Mouse (Mus musculus) kidney, postnatal 36 days (tissue): ENCODE measurements around the gene Mnt.

Experiments used
- DNase-seq, 2 experiments: peaks; one replicate each; pipeline ENCODE4 v3.0.0; 2021 to 2022; ENCODE audit warnings: mixed read lengths in 2 of 2

The Mnt gene

GRCm38 (mm10) chr11:74850998-74851661 is 20.4 kb downstream of the Mnt start:
- peak; percentile 78 to 79 for DNase-seq

DNA sequence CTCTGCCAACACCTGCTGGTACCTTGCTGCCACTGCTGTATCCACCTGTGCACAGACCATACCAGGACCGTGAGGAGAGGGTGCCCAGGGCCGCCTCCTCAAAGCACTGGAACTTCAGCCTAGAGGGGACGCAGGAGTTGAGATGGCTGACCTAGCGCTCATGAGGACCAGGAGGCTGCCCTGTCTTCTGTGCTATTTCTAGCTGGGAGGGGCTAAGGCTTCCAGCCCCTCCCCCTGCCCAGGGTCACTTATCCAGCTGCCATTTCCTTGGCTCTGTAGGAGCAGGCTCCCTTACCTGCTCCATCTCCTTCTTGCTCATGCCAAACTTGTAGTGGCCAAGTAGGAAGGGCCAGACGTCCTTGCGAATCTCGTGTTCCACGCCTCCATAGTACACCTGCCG is 27.0 kb downstream of the Mnt start:
- DNase-seq: no peak

GRCm38 (mm10) chr11:74862129-74862528 is 31.4 kb downstream of the Mnt start:
- DNase-seq: no peak

DNA sequence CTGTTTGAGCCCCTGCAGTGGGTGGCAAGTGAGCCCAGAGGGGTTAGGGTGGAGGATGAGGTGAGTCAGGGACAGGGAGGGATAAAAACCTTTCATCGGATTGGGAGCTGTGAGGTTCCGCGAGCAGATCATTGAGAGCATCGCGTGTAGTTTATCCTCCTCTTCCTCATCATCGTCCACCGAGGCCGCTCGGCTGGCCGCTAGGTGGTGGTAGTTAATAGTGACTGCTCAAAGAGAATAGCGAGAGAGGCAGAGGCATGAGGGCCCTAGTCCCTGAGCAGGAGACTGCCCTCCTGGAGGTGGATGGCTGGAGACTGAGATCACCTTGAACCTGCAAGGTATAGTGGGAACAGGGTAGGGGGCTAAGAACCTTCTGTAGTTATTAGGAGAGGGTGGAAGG is 32.8 kb downstream of the Mnt start:
- DNase-seq: peak in 1 of 2 experiments; percentile 67

- DNase-seq: no peak
Measured at GRCm38 (mm10) chr11:74864421-74864820, 33.7 kb downstream of the Mnt start.

GRCm38 (mm10) chr11:74865252-74865651 is 34.5 kb downstream of the Mnt start:
- DNase-seq: no peak

DNA sequence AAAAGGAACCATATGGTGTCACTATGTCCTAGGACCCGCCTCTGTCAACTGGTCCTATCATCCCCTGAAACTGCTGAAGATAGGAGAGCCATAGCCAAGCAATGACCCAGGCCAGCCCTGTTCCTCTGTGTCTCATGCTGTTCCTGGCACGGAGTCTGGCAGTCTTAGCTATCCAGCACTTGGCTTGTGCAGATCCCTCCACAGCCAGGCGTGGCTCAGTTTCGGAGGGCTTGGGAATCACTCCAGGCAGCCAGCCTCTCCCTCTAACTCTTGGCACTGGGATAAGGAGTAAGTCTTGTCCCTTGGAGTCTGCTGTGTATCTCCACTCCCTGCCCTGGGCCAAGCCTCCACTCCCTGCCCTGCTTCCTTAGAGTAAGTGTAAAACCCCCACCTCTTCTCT is 35.9 kb downstream of the Mnt start:
- peak in 1 of 2 experiments; percentile 29 for DNase-seq

DNA sequence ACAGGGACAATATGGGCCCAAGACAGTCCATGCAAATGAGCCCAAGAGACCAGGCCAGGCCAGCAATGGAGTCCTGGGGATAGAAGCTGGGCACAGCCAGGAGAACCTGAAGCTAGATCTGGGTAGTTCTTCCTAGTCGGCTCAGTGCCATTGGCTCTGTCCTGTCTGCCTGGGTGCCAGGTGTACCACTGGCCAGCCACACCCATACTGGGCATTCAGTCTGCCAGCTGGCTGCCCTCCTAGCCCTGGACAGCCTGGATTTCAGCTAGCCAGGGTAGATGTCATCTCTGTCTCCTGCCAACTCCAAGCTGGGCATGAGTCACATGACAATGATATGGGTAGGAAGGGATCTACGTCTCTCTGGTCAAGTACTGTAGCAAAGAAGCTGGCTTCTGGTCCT is 36.5 kb downstream of the Mnt start:
- DNase-seq: peak; percentile 74 to 82

GRCm38 (mm10) chr11:74868046-74868760 is 37.5 kb downstream of the Mnt start:
- DNase-seq: no peak

GRCm38 (mm10) chr11:74869603-74870002 is 38.9 kb downstream of the Mnt start:
- DNase-seq: no peak

GRCm38 (mm10) chr11:74870544-74870943 is 39.8 kb downstream of the Mnt start:
- no peak for DNase-seq

- no peak for DNase-seq
Measured at GRCm38 (mm10) chr11:74870991-74871622, 40.4 kb downstream of the Mnt start.

DNA sequence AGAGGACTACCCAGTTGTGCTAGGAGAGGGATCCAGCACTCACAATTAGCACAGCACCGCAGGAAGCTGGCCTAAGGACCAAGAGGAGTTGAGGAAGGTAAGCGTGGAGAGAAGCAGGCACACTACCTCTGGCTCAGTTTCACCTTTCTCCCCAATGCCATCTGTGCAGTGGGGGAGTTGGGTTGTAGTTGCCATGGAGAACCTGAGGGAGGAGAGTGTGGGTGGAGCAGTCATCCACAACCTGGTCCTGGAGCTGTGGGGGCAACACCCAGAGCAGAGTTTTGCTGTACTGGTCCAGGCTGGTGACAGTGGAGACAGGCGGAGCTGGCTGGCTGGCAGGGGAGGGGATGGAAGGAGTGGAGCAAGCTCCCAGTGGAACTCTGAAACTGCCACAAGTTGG is 43.9 kb downstream of the Mnt start:
- DNase-seq: no peak

DNA sequence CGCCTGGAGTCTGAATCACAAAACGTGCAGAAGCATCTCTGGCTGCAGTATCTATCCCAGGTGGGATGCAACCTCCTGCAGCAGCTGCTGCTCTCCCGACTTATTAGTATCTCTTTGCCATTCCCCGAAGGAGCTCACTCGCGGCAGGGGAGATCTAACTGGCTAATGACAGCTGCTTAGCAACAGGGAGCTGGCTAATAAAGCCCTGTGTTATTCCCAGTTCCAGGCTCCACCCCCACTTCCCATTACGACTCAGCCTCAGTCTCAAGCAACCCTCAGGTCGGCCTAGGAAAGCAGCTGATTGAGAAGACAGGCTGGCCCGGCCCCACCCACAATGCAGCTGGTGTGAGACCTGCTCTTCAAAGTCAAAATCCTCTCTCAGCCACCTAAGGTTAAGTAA is 46.1 kb downstream of the Mnt start:
- DNase-seq: peak; percentile 49 to 56

- DNase-seq: no peak
Measured at GRCm38 (mm10) chr11:74880999-74881398, 50.3 kb downstream of the Mnt start.

GRCm38 (mm10) chr11:74881979-74882378 is 51.3 kb downstream of the Mnt start:
- DNase-seq: no peak

GRCm38 (mm10) chr11:74883098-74883497 is 52.4 kb downstream of the Mnt start:
- DNase-seq: no peak

DNA sequence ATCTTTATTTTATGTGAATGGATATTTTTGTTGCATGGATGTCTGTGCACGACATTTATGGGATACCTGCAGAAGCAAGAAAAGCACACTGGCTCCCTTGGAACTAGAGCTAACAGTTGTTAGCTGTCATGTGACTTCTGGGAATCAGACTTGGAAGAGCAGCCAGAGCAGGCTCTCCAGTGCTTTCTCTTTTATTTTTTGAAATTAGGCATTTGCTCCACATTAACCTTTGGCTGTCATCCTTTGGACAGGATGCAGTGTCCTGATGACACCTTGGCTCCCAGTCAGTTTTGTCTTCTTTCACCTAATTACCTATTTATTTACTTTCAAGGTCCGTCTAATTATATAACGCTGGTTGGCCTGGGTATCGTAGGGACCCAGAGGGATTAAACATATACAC is 63.9 kb downstream of the Mnt start:
- peak; percentile 30 to 39 for DNase-seq
